Mouse (Mus musculus): Measurements from ENCODE around the gene Kri1. TPM values are rescaled to one million over a fixed set of nuclear protein-coding genes. Genes with fewer than 3 reads are reported as not detected.

Kri1 gene
- 16.3 and 22.3 TPM in 2 replicates for polyA plus RNA-seq (2014; fragmentation: Nextera tagmentation; extraction: Ambion mirVana)

DNA sequence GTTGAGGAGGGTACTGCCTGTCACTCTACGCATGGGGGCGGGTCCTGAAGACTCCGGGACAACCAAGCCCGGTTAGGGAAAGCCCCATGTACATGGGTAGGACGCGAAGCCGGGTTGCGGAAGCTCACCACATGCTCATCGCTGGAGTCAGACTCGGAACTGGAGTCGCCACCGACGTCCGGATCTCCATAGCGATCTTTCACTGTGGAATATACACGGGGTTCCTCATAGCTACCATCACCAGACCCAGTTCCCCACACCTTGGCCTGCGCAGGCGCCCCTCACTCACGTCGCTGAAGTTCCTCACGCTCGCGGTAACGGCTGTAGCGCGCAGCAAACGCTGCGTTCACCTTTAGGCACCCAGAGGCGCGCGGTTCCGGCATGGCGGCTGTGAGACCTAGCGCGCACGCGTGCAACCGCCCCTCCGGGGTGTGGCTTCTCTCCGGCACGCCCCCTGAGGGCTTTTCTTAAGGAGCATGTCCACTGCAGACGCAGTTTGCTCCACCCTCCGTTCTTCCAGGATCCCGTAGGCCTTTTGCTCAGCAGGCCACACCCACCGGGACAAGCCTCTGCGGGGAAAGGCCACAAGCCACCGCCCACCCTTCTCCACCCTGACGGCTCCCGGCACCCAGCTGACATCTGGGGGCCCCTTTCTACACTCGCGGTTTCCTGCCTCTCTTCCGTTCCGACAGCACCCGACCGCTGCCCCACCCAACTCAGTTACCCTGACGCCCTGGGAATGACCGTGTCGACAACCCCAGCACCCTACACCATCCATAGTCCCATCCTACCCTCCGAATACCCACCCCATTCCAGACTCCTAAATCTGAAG lies at the start of gene Kri1:
Kri1 (minus strand) TSS at position 399 of the 832 bp plus-strand sequence.
- Histone ChIP-seq H3K9ac (ENCODE audit: low read length) (peak within 1 kb of the TSS; percentile 78), H3K4me3 (ENCODE audit: low read depth, low read length) (peak within 1 kb of the TSS; percentile 82), H3K4me1 (replicated peaks; ENCODE audit: control insufficient read depth, insufficient read depth, low read length) (peaks cover 8% of the 10 kb centered on the region), H3K9me3 (ENCODE audit: control insufficient read depth, low read length) (no peaks in the 10 kb centered on the region), H3K36me3 (ENCODE audit: control insufficient read depth, insufficient read depth, low read length) (peaks cover 5% of the 10 kb centered on the region; the same call in 1 of the 2 replicates), H3K27me3 (ENCODE audit: control insufficient read depth, insufficient read depth, low read length) (no peaks in the 10 kb centered on the region), H3K27ac (ENCODE audit: low read depth, low read length) (peak within 1 kb of the TSS; percentile 64), H3K4me2 (ENCODE audit: low read depth, low read length, severe bottlenecking) (peak within 1 kb of the TSS; percentile 87)
- DNase-seq (ENCODE audit: low spot score) (peak; percentile 98), ATAC-seq (replicated peaks; ENCODE audit: low FRiP score) (peak; percentile 69)
- WGBS = 1% methylated on average over 59 of the region's 59 CpGs

DNA sequence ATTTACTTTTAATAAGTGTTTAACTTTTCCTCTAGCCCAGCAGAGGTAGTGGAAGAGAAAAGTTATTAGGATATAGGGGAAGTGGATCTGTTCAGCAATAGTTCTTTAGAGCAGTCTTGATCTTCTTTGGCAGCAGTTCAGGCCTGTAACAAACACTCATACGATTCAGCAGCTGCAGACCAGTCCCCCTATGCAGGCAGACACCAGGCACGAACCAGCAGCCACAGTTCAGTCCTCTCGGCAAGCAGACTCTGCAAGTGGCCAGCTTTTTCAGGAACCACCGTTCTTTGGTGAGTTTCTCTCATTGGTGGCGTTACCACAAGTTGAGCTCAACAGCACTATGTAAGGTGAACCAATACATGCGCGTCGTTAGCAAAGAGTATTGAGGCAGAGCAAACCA lies 48.7 kb upstream of the Kri1 start:
- H3K4me3 ChIP-seq (ENCODE audit: low read depth, low read length) = no peak overlapping the region
- H3K9ac ChIP-seq (ENCODE audit: low read length) = no peak overlapping the region
- no peak for ATAC-seq (replicated peaks; ENCODE audit: low FRiP score)
- DNase-seq (ENCODE audit: low spot score) = no peak
- 85% methylated on average over 8 of the region's 8 CpGs for WGBS
- H3K36me3 ChIP-seq (ENCODE audit: control insufficient read depth, insufficient read depth, low read length) = no peaks in the 10 kb centered on the region
- no peak overlapping the region for H3K4me2 ChIP-seq (ENCODE audit: low read depth, low read length, severe bottlenecking)
- no peaks in the 10 kb centered on the region for H3K27me3 ChIP-seq (ENCODE audit: control insufficient read depth, insufficient read depth, low read length)
- no peaks in the 10 kb centered on the region for H3K9me3 ChIP-seq (ENCODE audit: control insufficient read depth, low read length)
- H3K27ac ChIP-seq (ENCODE audit: low read depth, low read length) = no peak overlapping the region
- H3K4me1 ChIP-seq (replicated peaks; ENCODE audit: control insufficient read depth, insufficient read depth, low read length) = no peaks in the 10 kb centered on the region

DNA sequence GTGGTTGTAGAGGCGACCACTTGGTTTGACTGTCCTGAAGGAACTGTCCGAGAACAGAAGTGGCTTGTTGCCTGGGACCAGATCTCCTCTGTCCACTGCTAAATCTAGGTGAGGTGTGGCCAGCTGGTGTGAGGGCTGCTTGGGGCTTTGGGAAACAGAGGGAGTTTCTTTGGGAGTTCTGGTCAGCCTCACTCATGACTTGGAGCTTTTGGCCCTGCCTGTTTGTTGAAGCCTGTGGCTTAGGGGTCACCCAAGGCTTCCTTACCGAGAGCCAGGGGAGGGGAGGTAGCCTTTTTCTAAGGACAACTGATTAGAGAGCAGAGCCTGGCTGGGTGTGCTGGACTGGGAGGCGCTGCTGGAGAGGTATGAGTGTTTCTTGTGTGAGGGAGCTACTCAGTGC lies 47.6 kb upstream of the Kri1 start:
- no peak overlapping the region for H3K4me2 ChIP-seq (ENCODE audit: low read depth, low read length, severe bottlenecking)
- 80% methylated on average over 4 of the region's 4 CpGs for WGBS

DNA sequence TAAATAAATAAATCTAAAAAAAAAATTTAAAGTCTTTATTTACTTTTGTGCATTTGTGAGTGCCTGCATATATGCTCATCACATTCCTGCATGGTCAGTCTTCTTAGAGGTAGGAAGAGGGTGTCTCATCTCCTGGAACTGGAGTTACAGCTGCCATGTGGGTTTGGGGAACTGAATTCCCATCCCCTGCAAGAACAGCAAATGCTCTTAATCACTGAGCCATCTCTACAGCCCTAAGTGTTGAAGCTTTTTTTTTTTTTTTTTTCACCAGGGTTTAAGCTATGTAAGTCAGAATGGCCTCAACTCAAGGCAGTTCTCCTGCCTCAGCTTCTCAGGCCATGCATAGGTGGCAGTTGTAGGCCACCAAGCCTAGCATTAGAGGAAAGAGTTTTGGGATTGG lies 47.0 kb upstream of the Kri1 start:
- Histone ChIP-seq H3K27ac (ENCODE audit: low read depth, low read length) (no peak overlapping the region), H3K4me1 (replicated peaks; ENCODE audit: control insufficient read depth, insufficient read depth, low read length) (no peaks in the 10 kb centered on the region), H3K9ac (ENCODE audit: low read length) (no peak overlapping the region), H3K36me3 (ENCODE audit: control insufficient read depth, insufficient read depth, low read length) (no peaks in the 10 kb centered on the region), H3K4me3 (ENCODE audit: low read depth, low read length) (no peak overlapping the region), H3K9me3 (ENCODE audit: control insufficient read depth, low read length) (no peaks in the 10 kb centered on the region), H3K4me2 (ENCODE audit: low read depth, low read length, severe bottlenecking) (no peak overlapping the region), H3K27me3 (ENCODE audit: control insufficient read depth, insufficient read depth, low read length) (no peaks in the 10 kb centered on the region)
- ATAC-seq (replicated peaks; ENCODE audit: low FRiP score) (no peak), DNase-seq (ENCODE audit: low spot score) (no peak)

More for the DNA sequence above, 47.6 kb upstream of the Kri1 start:
- ATAC-seq (replicated peaks; ENCODE audit: low FRiP score) (no peak), DNase-seq (ENCODE audit: low spot score) (no peak)
- no peaks in the 10 kb centered on the region for H3K9me3 ChIP-seq (ENCODE audit: control insufficient read depth, low read length)
- no peak overlapping the region for H3K9ac ChIP-seq (ENCODE audit: low read length)
- no peak overlapping the region for H3K4me3 ChIP-seq (ENCODE audit: low read depth, low read length)
- H3K4me1 ChIP-seq (replicated peaks; ENCODE audit: control insufficient read depth, insufficient read depth, low read length) = no peaks in the 10 kb centered on the region
- no peak overlapping the region for H3K27ac ChIP-seq (ENCODE audit: low read depth, low read length)
- no peaks in the 10 kb centered on the region for H3K36me3 ChIP-seq (ENCODE audit: control insufficient read depth, insufficient read depth, low read length)
- H3K27me3 ChIP-seq (ENCODE audit: control insufficient read depth, insufficient read depth, low read length) = no peaks in the 10 kb centered on the region

DNA sequence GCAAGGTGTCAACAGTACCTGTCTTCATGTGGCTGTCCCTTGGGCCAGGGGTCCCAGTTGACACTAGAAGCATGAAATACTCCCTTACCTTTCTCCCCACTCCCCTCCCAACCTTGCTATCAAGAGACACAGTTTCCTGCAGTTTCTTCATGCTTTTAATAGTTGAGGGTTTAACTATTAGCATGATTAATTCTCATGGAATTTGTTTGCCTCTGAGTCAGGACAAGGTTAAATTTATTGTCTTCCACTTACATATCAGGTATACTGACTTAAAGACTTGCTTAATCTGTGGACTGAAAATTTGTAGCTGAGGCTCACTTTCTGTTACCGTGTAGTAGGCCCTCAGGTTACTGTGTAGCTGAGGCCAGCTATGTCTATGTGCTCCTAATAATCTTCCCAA lies 45.8 kb upstream of the Kri1 start:
- H3K4me3 ChIP-seq (ENCODE audit: low read depth, low read length) = no peak overlapping the region

DNA sequence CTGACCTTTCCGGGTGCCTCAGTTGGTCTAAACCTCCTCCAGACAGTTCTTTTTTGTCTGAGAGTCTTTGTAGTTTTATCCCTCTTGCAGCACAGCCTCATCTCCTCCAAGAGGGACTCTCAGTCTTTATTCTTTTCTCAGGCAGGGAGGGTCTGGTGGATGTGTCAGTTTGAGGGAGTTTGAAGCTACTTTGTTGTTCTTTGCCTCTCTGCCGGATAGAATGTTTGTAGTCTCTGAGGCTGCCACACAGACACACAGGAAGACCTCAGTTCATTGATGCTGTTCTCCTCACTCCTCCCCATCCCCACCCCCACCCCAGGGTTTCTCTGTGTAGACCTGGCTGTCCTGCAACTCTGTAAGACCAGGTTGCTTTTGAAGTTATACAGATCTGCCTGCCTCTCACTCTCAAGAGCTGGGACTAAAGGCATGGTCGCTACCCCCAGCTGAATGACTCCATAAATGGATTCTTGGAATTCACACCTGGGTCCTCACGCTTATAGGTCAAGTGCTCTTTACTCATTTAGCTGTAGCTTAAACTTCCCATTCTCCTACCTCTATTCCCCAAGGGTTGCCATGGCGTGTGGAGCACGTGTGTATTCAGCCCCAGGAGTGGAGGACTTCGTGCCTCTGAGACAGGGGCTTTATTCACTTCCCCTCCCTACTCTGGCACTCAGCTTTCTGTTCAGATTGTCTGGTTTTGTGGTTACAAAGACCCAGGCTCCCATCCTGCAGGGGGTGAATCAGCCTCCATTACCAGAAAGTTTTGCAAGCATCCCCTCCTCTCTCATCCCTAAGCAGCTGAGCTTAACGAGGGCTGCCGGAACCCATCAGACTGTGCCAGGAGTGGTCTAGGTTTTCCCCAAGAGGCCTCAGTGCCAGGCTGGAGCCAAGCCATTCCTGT lies 44.6 kb upstream of the Kri1 start:
- Histone ChIP-seq H3K4me3 (ENCODE audit: low read depth, low read length) (no peak overlapping the region), H3K9ac (ENCODE audit: low read length) (peak overlapping the region; percentile 20; the same call in 1 of the 2 replicates), H3K36me3 (ENCODE audit: control insufficient read depth, insufficient read depth, low read length) (no peaks in the 10 kb centered on the region), H3K4me1 (replicated peaks; ENCODE audit: control insufficient read depth, insufficient read depth, low read length) (no peaks in the 10 kb centered on the region), H3K27me3 (ENCODE audit: control insufficient read depth, insufficient read depth, low read length) (no peaks in the 10 kb centered on the region), H3K4me2 (ENCODE audit: low read depth, low read length, severe bottlenecking) (no peak overlapping the region), H3K27ac (ENCODE audit: low read depth, low read length) (no peak overlapping the region), H3K9me3 (ENCODE audit: control insufficient read depth, low read length) (no peaks in the 10 kb centered on the region)
- 35% methylated on average over 9 of the region's 9 CpGs for WGBS
- DNase-seq (ENCODE audit: low spot score) (no peak), ATAC-seq (replicated peaks; ENCODE audit: low FRiP score) (no peak)

More for the DNA sequence above, 45.8 kb upstream of the Kri1 start:
- Histone ChIP-seq H3K36me3 (ENCODE audit: control insufficient read depth, insufficient read depth, low read length) (no peaks in the 10 kb centered on the region), H3K9me3 (ENCODE audit: control insufficient read depth, low read length) (no peaks in the 10 kb centered on the region), H3K9ac (ENCODE audit: low read length) (no peak overlapping the region), H3K27ac (ENCODE audit: low read depth, low read length) (no peak overlapping the region), H3K4me2 (ENCODE audit: low read depth, low read length, severe bottlenecking) (no peak overlapping the region), H3K4me1 (replicated peaks; ENCODE audit: control insufficient read depth, insufficient read depth, low read length) (no peaks in the 10 kb centered on the region), H3K27me3 (ENCODE audit: control insufficient read depth, insufficient read depth, low read length) (no peaks in the 10 kb centered on the region)
- no peak for ATAC-seq (replicated peaks; ENCODE audit: low FRiP score)
- WGBS = 100% methylated on average over 1 of the region's 1 CpGs
- DNase-seq (ENCODE audit: low spot score) = no peak

DNA sequence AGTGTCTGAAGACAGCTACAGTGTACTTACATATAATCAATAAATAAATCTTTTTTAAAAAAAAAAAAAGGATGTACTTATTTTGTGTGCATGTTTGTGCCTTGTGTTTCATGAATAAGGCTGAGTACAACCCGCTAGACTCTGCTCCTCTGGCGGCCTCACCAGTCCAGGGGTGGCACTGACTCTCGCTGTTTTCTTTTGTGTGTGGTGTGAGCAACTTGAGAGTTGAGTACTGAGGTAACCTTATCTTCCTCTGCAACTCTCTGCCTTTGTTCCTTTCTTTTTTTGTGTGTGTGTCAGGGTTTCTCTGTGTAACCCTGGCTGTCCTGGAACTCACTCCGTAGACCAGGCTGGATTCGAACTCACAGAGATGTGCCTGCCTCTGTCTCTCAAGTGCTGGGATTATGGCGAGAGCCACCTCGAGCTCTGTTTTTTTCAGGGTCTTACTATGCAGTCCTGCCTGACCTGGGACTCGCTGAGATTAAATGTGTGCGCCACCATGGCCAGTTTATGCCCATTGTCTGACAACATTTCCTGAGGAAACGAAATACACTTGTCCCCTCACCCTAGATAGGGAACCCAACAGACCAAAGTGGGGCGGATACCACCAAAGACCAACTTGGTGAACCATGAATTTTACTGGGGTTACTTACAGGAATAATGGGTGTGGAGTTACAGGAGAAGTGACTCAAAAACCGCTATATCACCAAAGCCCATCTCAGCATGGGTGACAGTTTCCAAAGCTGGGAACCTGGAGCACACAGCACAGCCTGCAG lies 43.8 kb upstream of the Kri1 start:
- no peaks in the 10 kb centered on the region for H3K4me1 ChIP-seq (replicated peaks; ENCODE audit: control insufficient read depth, insufficient read depth, low read length)
- 90% methylated on average over 12 of the region's 12 CpGs for WGBS
- H3K27ac ChIP-seq (ENCODE audit: low read depth, low read length) = no peak overlapping the region
- H3K36me3 ChIP-seq (ENCODE audit: control insufficient read depth, insufficient read depth, low read length) = no peaks in the 10 kb centered on the region
- DNase-seq (ENCODE audit: low spot score) = no peak
- H3K4me2 ChIP-seq (ENCODE audit: low read depth, low read length, severe bottlenecking) = no peak overlapping the region
- H3K9ac ChIP-seq (ENCODE audit: low read length) = peak overlapping the region; percentile 20; the same call in 1 of the 2 replicates
- H3K4me3 ChIP-seq (ENCODE audit: low read depth, low read length) = no peak overlapping the region
- no peaks in the 10 kb centered on the region for H3K9me3 ChIP-seq (ENCODE audit: control insufficient read depth, low read length)
- H3K27me3 ChIP-seq (ENCODE audit: control insufficient read depth, insufficient read depth, low read length) = no peaks in the 10 kb centered on the region
- ATAC-seq (replicated peaks; ENCODE audit: low FRiP score) = no peak

DNA sequence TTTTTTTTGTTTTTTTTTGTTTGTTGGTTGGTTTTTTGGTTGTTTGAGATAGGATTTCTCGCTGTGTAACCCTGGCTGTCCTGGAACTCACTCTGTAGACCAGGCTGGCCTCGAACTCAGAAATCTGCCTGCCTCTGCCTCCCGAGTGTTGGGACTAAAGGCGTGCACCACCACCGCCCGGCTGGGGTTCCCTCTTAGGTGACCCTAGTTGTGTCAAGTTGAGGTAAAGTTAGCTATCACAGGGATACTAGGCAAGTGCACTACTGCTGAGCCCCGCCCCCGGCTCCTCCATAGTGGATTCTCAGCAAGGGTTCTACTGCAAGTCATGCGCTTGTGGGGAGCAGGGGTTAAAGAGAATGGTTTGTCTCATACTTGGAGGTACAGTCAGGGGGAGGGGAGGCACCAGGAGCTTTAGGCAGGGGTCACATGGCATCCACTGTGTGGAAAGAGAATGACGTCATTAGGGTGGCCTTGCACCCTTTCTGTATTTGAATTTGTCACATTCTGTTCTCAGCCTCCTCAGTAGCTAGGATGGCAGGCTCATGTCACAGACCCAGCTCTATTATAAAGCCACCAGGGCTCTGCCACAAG lies 42.0 kb upstream of the Kri1 start:
- no peaks in the 10 kb centered on the region for H3K9me3 ChIP-seq (ENCODE audit: control insufficient read depth, low read length)
- ATAC-seq (replicated peaks; ENCODE audit: low FRiP score) (no peak), DNase-seq (ENCODE audit: low spot score) (no peak)
- no peak overlapping the region for H3K9ac ChIP-seq (ENCODE audit: low read length)
- no peak overlapping the region for H3K4me2 ChIP-seq (ENCODE audit: low read depth, low read length, severe bottlenecking)
- no peak overlapping the region for H3K27ac ChIP-seq (ENCODE audit: low read depth, low read length)
- H3K4me3 ChIP-seq (ENCODE audit: low read depth, low read length) = no peak overlapping the region
- H3K27me3 ChIP-seq (ENCODE audit: control insufficient read depth, insufficient read depth, low read length) = no peaks in the 10 kb centered on the region
- no peaks in the 10 kb centered on the region for H3K4me1 ChIP-seq (replicated peaks; ENCODE audit: control insufficient read depth, insufficient read depth, low read length)
- no peaks in the 10 kb centered on the region for H3K36me3 ChIP-seq (ENCODE audit: control insufficient read depth, insufficient read depth, low read length)
- 95% methylated on average over 10 of the region's 10 CpGs for WGBS

Data from forebrain, embryonic 11.5 days (tissue).